In the genomic region with DNA sequence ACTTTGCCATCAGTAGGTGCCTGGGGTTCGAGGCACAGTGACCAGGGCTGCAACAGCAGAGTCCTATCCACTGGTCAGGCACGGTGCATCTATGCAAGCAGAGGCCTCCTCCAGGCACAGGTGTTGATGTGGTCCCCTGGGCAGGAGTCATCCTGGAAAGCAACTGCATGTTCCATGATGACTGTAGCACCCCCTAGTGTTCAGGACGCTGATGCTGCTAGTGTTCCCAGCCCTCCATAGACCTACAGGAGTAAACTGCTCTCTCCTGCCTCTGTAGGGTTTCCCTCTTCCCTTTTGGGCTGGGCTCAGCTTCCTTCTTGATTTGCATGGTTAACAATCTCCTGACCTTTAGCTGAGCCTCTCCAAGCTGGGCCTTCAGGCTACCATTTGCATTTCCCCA, we compare ENCODE assay signal across 7 mouse cellular contexts.
A peak's percentile ranks its signal among the peaks of the same experiment; 100 is the strongest.
DNase-seq lines count a peak whose midpoint lies in the region; ATAC-seq and TF ChIP-seq lines count a peak whose summit lies in the region.

No protein-coding gene starts in this region.

- no peaks in the 10 kb centered on the region for H3K27me3 ChIP-seq in testis, adult 2 months (ENCODE audit: control insufficient read depth, insufficient read depth, low read length)

- no peaks in the 10 kb centered on the region for H3K4me1 ChIP-seq in testis, adult 2 months (ENCODE audit: control insufficient read depth, insufficient read depth, low read length)

- DNase-seq in ES-CJ7 (ENCODE audit: low read depth, low spot score) (peak; percentile 89), adipocyte (ENCODE audit: low spot score) (peak; percentile 51)
- peak; percentile 54 to 70 for DNase-seq in heart, postnatal 10 days
- DNase-seq in layer of hippocampus, adult 9-11 months = peak; percentile 25
- peak; percentile 71 for DNase-seq in lung, postnatal 36 days

- ATAC-seq in common myeloid progenitor, adult 5-6 weeks (replicated peaks; ENCODE audit: low read depth, poor library complexity, severe bottlenecking) = peak; percentile 80

- H3K36me3 ChIP-seq in testis, adult 2 months (ENCODE audit: control insufficient read depth, insufficient read depth, low read length) = no peaks in the 10 kb centered on the region

- no peak overlapping the region for H3K4me3 ChIP-seq in testis, adult 2 months (ENCODE audit: control insufficient read depth, low read depth, low read length)

- TF ChIP-seq POLR2A in testis, adult 2 months (IDR thresholded peaks at IDR 0.05; ENCODE audit: control insufficient read depth, low read depth, low read length) = no peak

- no peak overlapping the region for H3K27ac ChIP-seq in testis, adult 2 months (ENCODE audit: control insufficient read depth, insufficient read depth, low read depth, low read length)

- TF ChIP-seq CTCF in testis, adult 2 months (IDR thresholded peaks at IDR 0.05; ENCODE audit: control insufficient read depth, insufficient read depth, insufficient replicate concordance, low read depth, low read length) = peak; percentile 59; the same call in 1 of the 2 replicates

- intact Hi-C loops in heart, postnatal 10 days (cut with DNase I) = no loop called here

Comparison
In these comparisons a context has a peak if more than half of its experiments do, and no peak if none do; other contexts are left out.
1. DNase-seq: peak in every context shown above with its lines; median percentile 89 in ES-CJ7; 71 in lung, postnatal 36 days; 62 in heart, postnatal 10 days; 51 in adipocyte; 25 in layer of hippocampus, adult 9-11 months.